Mouse (Mus musculus) ovary, postnatal 36 days (tissue): ENCODE measurements at regions not wholly inside any gene's neighbourhood (a gene's known extent, or its start where the extent isn't known, plus 50 kb on each side); places are given as distances from the start of the nearest gene placed in this dataset.

Experiments used
- DNase-seq: peaks from one replicate; pipeline ENCODE4 v3.0.0; 2022; ENCODE audit warnings: low spot score, mixed read lengths

DNA sequence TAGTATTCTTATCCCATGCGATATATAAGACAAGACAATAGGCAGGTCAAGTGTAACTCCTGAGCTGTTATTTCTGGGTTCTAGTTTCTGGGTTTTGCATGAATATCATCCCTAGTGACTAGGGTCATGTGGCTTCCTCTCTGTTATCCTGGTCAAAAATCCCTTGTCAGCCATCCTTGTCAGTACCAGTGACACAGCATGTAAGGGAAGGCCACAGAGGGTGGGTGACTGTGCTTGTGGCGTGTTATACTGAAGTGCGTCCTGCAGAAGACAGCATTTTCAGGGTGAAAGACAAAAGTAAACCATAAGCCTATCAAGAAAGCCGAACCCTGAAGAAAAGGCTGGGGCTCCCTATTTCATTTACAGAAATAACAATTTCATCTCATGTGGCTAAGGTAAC lies 50.7 kb upstream of the Echdc3 start:
- no peak for DNase-seq

- no peak for DNase-seq
Measured at GRCm38 (mm10) chr2:6264085-6264783, 51.4 kb upstream of the Echdc3 start.

DNA sequence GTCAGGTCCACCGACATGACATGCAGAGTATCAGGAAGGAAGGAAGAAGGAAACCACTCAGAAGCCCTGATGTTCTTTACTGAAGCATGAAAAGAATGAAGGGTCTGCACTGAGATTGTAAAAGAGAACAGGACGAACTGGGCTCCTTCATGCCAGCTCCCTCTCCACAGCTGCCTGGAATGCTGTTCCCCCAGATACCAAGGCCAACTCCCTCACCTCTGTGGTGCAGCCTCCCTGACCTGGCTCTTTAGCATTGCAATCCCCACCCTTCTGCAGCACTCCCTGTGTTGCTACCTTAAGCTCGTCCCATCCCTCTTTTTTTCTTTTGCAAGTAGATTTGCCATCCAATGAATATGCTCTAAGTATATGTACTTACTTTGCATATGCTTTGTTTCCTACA lies 52.3 kb upstream of the Echdc3 start:
- no peak for DNase-seq

GRCm38 (mm10) chr2:6267066-6267465 lies 54.2 kb upstream of the Echdc3 start:
- no peak for DNase-seq

DNA sequence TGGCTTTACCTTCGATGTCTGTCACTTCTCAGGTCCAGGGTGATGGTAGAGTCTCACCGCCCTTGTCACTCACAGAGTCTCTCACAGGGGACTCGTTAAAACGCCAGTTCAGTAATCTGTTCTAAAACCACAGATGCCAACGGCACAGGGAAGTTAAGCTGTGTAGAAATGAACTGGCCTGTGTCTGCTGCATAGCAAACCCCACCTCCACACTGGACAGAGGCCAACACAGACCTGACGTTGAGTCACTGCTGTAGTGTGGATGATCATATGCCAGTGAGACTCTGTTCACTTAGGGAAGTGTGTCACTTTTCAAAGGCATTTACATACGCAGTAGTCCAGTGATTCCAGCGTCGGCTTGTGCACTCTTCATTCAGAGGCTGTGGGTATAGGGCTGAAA lies 54.7 kb upstream of the Echdc3 start:
- peak; percentile 44 for DNase-seq

- DNase-seq, result no peak
Measured at GRCm38 (mm10) chr2:6272514-6272913, 50.0 kb upstream of the Usp6nl start.
